Mouse (Mus musculus): ENCODE measurements around the gene Ppp2r3a.

Ppp2r3a gene

DNA sequence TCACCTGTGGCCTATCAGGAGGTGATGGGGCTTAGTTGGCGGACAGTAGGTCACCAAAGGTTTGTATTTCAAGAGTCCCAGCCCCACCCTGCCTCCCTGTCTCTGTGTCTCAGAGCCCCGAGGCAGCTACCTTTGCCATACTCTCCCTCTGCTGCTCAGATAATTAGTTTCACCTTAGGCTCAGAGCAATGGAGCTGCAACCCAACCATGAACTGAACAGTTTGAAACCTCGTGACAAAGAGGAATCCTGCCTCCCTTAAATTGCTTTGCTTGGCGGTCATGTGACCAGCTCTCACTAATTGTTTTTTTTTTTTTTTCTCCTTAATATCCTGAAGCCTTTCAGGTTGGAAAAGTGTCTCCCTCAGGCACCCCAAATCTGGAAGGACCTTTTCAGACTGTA lies 9.8 kb upstream of the Ppp2r3a start:
- in situ Hi-C loops (cut with MboI; ENCODE audit: low pct_unique_long_range_greater_than_20kb in 1 of 2, low sequenced_read_pairs in 2 of 2, unreplicated experiment in 1 of 2) = no loop called here

DNA sequence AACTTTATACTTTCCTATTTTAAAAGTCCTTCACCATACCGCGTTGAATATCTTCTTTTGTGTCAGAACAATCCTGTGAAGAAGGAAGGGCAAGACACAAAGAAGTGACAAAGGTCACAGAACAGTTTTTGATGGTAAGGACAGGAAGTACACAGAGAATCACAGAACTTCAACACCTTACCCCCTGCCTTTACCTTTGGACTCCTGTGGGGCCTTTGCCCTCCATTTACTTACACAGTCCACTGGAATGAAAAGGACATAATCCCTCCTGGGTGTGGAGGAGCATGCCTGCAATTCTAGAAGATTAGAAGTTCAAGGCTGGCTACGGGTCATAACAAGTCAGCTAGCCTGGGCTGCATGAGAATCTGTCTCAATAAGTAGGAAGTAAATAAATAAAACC lies 1.5 kb upstream of the Ppp2r3a start:
- in situ Hi-C loops (cut with MboI; ENCODE audit: low pct_unique_long_range_greater_than_20kb in 1 of 2, low sequenced_read_pairs in 2 of 2, unreplicated experiment in 1 of 2) = no loop called here

DNA sequence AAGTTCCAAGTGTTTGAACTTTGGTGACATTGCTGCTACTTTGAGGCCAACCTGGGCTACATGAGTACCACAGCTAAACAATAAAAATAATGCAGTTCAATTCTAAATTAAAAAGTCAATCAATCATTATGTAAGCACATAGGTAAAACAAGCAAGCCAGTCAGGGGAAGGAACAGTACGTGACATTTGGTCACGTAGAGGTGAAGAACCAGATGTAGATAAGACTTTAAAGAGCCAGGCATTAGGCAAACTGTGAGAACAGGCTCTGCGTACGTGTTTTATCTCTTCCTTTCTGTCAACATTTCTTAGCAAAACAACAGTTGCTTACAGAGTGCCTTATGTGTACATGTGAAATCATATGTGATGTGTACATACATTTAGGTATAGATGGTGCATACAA lies 946 bp upstream of the Ppp2r3a start:
- in situ Hi-C loops (cut with MboI; ENCODE audit: low pct_unique_long_range_greater_than_20kb in 1 of 2, low sequenced_read_pairs in 2 of 2, unreplicated experiment in 1 of 2) = no loop called here

DNA sequence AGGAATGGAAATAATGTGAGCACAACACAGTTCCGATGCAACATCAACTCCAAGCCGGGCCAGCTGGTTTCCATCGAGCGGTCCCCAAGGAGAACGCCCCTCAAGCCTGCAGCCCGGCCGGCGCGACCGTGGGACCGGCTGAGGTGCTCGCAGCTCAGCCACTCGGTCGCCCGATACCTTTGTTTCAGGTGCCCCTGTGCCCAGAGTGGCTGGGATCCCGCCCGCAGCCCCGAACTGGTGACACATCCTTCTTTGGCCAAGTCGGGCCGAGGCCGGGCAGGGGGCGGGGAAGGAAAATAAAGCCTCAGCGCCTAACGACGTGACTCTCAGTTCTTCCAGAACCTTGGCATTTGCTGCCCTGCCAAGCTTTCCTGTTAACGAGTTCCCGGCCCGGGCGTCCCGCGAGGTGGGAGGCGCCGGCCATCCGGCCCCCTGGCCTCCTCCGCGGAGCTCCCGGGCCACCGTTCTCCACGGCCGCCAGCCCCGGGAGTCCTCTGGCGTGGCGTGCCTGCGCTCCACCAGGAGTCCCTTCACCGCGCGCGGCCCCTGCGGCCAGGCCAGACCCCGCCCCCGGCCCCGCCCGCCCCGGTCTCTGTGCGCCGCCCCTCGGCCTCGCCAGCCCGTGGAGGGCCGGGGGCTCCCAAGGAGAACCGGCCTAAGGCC lies 483 bp downstream of the Ppp2r3a start:
- in situ Hi-C loops (cut with MboI; ENCODE audit: low pct_unique_long_range_greater_than_20kb in 1 of 2, low sequenced_read_pairs in 2 of 2, unreplicated experiment in 1 of 2) = no loop called here

DNA sequence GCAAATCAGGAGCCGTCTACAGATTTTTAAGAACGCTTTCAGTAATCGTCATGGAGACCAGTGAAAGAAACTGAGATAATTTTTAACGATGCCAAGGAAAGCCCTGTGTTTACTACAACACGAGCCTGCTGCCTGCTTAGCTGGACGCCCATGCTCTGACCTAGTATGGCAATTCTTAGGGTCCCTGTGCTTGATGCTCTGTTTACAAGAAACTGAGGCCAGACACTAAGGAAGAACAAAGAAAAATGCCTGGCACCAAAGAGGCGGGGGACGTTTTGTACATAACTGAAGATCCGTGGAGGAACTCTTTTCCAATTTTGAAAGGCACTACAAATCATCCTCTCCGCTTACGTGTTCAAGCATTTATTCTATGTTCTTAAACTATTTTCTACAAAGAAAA lies 1.1 kb downstream of the Ppp2r3a start:
- in situ Hi-C loops (cut with MboI; ENCODE audit: low pct_unique_long_range_greater_than_20kb in 1 of 2, low sequenced_read_pairs in 2 of 2, unreplicated experiment in 1 of 2) = no loop called here

DNA sequence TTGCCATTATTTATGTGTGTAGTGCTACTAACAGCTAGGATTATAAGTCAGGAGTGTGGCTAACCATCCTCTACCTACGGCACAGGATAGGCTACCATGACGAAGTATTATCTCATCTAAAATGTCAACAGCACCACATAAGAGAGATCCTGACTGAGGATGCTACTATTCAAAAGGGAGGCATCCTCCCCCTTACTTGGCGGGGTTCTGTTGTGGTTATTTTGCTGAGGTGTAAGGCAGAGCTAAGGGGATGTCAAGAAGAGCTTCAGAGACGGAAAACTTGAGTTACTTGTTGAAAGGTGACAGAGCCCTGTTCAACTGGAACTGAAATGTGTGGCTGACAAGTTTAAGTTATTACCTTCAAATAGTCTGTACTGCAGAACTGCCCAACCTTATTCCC lies 2.0 kb downstream of the Ppp2r3a start:
- in situ Hi-C loops (cut with MboI; ENCODE audit: low pct_unique_long_range_greater_than_20kb in 1 of 2, low sequenced_read_pairs in 2 of 2, unreplicated experiment in 1 of 2) = no loop called here

DNA sequence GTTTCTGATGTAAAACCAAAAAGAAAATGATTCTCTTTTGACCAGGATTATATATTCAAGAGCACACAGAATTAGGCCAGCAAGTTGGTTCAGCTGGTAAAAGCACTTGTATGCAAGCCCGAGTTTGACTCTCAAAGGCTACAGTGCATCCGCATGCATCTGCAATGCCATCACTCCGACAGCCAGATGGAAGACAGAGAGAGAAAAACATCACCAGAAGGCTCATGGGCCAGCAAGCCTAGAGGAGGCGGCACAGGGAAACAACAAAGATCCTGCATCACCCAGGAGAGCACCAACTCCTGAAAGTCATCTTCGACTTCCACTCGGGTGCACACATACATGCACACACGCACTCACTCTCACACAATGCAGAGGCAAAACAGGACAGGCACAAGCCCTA lies 4.1 kb downstream of the Ppp2r3a start:
- in situ Hi-C loops (cut with MboI; ENCODE audit: low pct_unique_long_range_greater_than_20kb in 1 of 2, low sequenced_read_pairs in 2 of 2, unreplicated experiment in 1 of 2) = no loop called here

DNA sequence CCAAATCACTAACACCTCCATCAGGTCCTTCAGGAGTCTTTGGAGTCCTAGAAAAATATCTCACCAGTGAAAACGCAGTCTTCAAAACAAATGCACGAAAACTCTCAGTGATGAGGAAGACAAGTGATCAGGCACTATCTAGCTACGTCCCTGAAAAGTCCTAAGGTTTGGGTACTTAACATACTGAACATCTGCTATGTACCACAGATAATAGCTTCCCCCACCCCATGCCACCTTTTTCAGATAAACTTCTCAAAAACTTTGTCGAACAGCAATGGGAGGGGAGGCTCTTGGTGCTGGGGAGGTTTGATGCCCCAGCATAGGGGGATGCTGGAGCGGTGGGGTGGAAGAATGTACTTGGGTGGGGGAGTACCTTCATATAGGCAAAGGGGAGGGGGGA lies 6.1 kb downstream of the Ppp2r3a start:
- in situ Hi-C loops (cut with MboI; ENCODE audit: low pct_unique_long_range_greater_than_20kb in 1 of 2, low sequenced_read_pairs in 2 of 2, unreplicated experiment in 1 of 2) = no loop called here

DNA sequence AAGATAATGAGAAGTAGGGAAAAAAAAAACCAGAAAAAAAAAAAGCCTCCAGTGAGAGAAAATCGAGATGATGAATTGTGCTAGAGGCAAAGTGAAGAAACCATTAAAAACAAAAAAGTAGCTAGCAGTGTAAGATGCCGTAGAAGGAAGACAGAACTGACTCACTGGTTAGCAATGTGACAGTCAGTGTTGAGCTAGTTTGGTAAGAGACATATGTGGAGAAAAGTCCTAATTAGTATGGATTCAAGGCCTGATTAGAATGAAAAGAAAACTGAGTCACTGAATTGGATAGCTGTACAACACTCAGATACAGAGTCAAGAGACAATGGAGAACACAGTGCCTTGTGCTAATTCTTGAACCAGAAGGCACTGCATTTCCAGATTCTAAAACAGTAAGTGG lies 7.9 kb downstream of the Ppp2r3a start:
- in situ Hi-C loops (cut with MboI; ENCODE audit: low pct_unique_long_range_greater_than_20kb in 1 of 2, low sequenced_read_pairs in 2 of 2, unreplicated experiment in 1 of 2) = no loop called here

DNA sequence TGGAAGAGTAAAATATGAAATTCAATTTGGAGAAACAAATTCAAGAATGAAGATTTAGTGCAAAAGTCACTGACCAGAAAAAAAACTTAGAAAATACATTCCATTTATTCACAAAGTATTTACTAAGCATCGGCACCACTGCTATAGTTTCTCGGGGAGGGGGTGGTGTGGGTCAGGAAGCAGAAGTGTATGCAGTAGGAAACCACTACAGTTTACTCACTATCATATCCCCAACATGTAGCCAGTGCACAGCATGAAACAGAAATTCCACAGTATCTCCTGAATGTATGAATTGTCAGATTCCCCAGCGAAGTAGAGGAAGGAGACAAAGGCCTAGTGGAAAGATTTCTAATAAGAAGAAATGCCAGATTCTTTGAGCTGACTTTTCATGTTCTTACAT lies 11.4 kb downstream of the Ppp2r3a start:
- in situ Hi-C loops (cut with MboI; ENCODE audit: low pct_unique_long_range_greater_than_20kb in 1 of 2, low sequenced_read_pairs in 2 of 2, unreplicated experiment in 1 of 2) = no loop called here

DNA sequence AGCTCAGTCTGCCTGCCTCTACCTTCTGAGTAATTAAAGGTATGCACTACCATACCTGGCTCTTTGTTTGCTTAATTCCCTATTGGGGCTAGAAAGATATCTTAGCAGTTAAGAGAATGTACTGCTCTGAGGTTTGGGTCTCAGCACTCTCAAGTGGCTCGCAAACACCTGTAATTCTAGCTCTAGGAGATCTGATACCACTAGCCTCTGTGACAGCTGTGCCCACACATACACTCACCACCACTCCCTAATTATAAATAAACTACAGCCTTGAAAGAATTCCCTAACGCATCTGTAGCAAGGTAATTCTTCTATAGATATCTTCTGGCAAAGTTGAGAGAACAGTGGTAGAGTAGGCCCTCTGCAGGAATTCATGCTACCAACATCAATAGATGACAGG lies 15.8 kb downstream of the Ppp2r3a start:
- in situ Hi-C loops (cut with MboI; ENCODE audit: low pct_unique_long_range_greater_than_20kb in 1 of 2, low sequenced_read_pairs in 2 of 2, unreplicated experiment in 1 of 2) = no loop called here

DNA sequence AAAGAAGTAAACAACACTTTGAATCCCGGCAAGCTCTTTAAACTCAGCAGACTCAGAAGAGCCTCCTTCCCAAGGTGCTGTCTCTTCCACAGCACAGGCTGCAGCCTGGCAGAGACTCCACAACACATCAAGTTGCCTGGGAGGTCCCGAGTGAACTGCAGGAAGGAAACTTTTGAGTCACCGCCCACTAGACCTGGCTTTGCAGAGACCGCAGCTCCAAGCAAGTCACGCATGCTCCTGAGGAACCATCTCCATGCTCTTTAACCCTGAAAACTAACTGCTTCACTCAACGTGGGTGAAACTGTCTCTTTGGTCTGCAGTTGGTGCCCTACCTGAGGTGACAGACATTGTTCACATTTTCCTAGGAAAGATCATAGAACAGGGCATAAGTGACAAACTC lies 19.6 kb downstream of the Ppp2r3a start:
- in situ Hi-C loops (cut with MboI; ENCODE audit: low pct_unique_long_range_greater_than_20kb in 1 of 2, low sequenced_read_pairs in 2 of 2, unreplicated experiment in 1 of 2) = no loop called here

DNA sequence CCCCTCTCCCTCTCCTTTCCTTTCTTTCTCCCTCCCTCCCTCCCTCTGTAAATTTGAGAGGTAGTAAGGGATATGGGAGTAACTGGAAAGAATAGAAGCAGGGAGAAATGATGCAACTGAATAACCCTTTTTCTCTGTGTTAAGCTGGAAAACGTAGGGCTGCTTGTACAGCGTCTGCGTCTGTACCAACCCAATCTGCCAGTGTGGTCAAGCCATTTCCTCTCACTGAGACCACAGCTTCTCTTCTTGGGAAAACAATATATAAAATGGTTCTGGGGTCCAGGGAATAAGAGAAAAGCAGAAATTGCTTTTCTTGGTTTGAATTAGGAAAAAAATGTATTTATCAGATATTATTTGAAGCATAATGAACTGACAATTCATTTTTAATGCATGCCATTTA lies 21.6 kb downstream of the Ppp2r3a start:
- in situ Hi-C loops (cut with MboI; ENCODE audit: low pct_unique_long_range_greater_than_20kb in 1 of 2, low sequenced_read_pairs in 2 of 2, unreplicated experiment in 1 of 2) = no loop called here

DNA sequence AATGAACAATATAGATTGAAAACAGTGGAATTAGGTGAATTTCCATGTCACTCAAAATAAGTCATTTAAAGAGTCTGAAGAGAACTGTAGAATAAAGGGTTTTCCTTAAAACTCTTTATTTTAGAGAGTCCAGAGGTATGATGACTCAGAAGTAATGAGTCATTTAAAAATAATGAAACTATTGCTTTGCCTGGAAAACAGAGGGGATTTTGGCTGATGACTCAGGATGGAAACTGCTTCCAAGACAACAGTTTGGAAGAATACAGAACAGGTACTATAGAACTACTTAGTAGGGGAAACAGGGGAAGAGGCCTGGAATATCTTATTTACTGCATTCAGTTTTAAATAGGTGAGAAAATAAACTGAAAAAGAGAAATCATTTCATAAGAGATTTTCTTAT lies 22.7 kb downstream of the Ppp2r3a start:
- in situ Hi-C loops (cut with MboI; ENCODE audit: low pct_unique_long_range_greater_than_20kb in 1 of 2, low sequenced_read_pairs in 2 of 2, unreplicated experiment in 1 of 2) = no loop called here

DNA sequence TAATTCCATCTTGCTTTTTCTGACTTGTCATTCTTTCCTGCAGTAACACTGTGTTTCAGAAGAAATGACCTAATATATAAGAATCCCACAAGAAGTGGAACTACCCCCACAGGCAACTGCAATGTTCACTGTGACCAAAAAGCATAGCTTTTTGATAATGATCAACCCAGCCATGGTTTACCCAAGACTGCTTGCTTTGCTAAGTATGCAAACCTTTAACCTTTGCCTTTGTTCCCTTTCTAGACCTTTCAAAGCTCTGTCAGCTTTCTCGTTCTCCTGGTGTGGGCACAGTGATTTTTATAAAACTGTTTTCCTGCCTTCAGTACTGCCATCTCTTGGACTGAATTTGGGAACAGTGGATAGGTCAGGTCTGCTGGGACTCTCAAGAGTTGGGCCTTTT lies 43.6 kb downstream of the Ppp2r3a start:
- in situ Hi-C loops (cut with MboI; ENCODE audit: low pct_unique_long_range_greater_than_20kb in 1 of 2, low sequenced_read_pairs in 2 of 2, unreplicated experiment in 1 of 2) = no loop called here

DNA sequence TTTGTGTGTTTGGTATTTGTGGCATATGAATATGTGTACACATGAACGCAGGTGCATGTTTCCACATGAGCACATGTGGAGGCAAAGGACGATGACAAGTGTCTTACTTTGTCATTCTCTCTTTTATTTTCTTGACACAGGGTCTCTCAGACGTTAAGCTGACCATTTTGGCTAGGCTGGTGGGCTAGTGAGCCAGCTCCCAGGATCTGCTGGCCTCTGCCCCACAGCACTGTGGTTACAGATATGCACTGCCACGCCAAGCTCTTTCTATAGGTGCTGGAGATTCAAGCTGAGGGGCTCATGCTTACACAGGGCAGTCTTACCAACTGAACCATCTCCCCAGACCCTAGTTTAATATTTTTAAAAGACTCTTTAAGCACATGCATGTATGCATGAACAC lies 45.1 kb downstream of the Ppp2r3a start:
- in situ Hi-C loops (cut with MboI; ENCODE audit: low pct_unique_long_range_greater_than_20kb in 1 of 2, low sequenced_read_pairs in 2 of 2, unreplicated experiment in 1 of 2) = no loop called here

DNA sequence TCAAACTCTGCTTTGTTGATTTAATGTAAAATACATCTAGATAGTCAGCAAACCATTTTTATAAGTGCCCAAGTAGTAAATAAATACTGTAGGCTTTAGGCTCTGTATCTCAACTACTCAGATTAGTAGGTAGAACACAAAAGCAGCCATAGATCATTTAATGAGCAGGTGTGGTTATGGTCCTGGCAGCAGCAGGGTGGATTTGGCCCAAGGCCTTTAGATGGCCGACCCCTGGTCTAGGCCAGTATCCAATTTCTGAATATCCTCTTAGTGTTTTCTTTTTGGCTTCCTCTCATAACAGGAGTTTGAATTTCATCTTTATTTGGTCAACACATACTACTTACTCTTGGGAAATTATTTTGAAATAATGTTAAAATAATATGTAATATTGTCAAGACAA lies 46.4 kb downstream of the Ppp2r3a start:
- in situ Hi-C loops (cut with MboI; ENCODE audit: low pct_unique_long_range_greater_than_20kb in 1 of 2, low sequenced_read_pairs in 2 of 2, unreplicated experiment in 1 of 2) = no loop called here

DNA sequence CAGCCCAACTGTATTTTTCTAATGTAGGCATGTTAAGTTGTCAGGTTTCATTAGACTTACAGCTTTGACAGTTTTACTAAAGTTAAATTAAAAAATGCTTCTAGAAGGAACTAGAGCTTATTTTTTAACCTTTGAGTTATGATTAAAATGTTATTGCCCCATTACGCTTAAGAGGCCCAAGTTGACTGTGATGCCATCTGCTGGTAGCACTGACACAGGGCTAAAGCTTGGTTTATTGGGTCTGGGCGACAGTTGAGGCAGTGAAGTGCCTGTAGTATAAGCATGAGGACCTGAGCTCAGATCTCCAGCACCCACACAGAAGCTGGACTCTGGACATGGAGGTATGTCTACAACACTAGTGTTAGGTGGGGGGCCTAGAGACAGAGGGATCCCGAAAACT lies 47.5 kb downstream of the Ppp2r3a start:
- in situ Hi-C loops (cut with MboI; ENCODE audit: low pct_unique_long_range_greater_than_20kb in 1 of 2, low sequenced_read_pairs in 2 of 2, unreplicated experiment in 1 of 2) = no loop called here

DNA sequence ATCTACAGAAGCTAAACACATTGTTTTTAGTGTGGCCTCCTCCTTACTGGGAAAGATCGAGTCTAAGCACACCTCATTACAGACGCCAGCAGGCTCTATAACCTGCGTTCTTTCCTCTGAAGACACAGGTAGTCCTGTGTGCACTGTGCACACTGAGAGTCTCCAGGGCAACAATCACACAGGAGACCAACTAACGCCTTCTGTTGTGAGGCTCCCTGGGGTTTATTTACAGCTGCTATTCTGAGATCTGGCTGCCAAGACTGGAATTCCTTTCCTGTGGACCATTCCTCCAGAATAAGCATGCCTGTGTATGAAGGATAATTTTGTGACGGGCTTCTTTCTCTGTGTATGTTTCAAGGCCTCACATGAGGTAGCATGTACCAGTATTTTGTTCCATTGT lies 51.0 kb downstream of the Ppp2r3a start:
- in situ Hi-C loops (cut with MboI; ENCODE audit: low pct_unique_long_range_greater_than_20kb in 1 of 2, low sequenced_read_pairs in 2 of 2, unreplicated experiment in 1 of 2) = no loop called here

DNA sequence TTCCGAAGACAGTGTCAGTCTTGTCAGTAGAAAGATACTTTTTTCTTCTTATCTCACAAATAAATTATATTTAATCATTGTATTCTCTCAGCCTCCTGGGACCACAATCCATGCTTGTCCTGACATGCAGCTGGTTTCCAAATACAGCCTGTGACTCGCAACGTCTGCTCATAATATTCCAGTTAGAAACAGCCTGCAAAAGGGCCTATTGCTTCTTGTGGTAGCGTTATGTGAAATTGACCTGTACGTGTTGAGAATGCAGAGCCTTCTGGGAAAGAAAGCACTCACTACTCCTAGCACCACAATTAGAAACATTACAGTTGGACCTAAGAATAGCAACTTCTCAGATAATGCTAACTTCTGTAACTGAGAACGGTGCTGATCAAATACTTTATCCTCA lies 52.8 kb downstream of the Ppp2r3a start:
- in situ Hi-C loops (cut with MboI; ENCODE audit: low pct_unique_long_range_greater_than_20kb in 1 of 2, low sequenced_read_pairs in 2 of 2, unreplicated experiment in 1 of 2) = no loop called here

DNA sequence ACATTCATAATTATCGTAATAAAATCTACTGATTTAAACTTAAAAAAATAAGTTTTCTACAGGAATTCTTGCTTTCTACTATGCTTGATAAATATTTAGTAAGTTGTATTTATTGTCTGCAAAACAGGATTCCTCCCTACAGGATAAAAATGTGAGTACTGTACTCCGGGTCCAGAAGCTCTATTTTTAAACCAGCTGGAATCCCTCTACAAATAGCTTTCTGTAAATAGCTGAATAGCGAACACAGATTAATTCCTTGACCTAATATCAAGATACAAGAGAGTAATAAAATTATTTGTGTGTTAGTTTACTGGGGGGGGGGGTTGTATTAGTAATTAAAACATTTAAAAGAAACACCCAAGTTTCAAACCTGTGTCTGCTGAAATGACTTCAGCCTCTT lies 53.3 kb downstream of the Ppp2r3a start:
- in situ Hi-C loops (cut with MboI; ENCODE audit: low pct_unique_long_range_greater_than_20kb in 1 of 2, low sequenced_read_pairs in 2 of 2, unreplicated experiment in 1 of 2) = no loop called here
